Mouse (Mus musculus) liver, embryonic 15.5 days (tissue): ENCODE results near the gene Bloc1s1. TPM values are rescaled to one million over a fixed set of nuclear protein-coding genes. Genes with fewer than 3 reads are reported as not detected.

Experiments
- polyA plus RNA-seq: library from polyadenylated mRNA; unstranded; fragments of >200 nt; fragmentation: Nextera tagmentation; extraction: Ambion mirVana; gene quantifications from 2 replicates; pipeline ENCODE4 v1.2.1, GENCODE M21; 2015

Gene Bloc1s1
- polyA plus RNA-seq, 1 experiment from 2014 or later: 93.9 TPM

Other genes with a start within 250 kb of the Bloc1s1 start
- gene Suox, start 250.0 kb downstream of the Bloc1s1 start, polyA plus RNA-seq: 14.3 and 14.7 TPM in 2 replicates
- 33.5 and 36.7 TPM in 2 replicates for gene Rab5b, start 227.8 kb downstream of the Bloc1s1 start, polyA plus RNA-seq
- 0.60 and 0.68 TPM in 2 replicates for gene Pmel, start 219.8 kb downstream of the Bloc1s1 start, polyA plus RNA-seq
- 53.7 and 56.6 TPM in 2 replicates for gene Cdk2, start 219.0 kb downstream of the Bloc1s1 start, polyA plus RNA-seq
- 2.4 and 3.0 TPM in 2 replicates for gene Dgka, start 179.2 kb downstream of the Bloc1s1 start, polyA plus RNA-seq
- gene Pym1, start 176.1 kb downstream of the Bloc1s1 start, polyA plus RNA-seq: 13.3 and 14.8 TPM in 2 replicates
- 10.5 and 11.3 TPM in 2 replicates for gene Mmp19, start 133.1 kb downstream of the Bloc1s1 start, polyA plus RNA-seq
- gene Dnajc14, start 120.0 kb downstream of the Bloc1s1 start, polyA plus RNA-seq: 18.3 and 21.1 TPM in 2 replicates
- gene Tmem198b, start 119.7 kb downstream of the Bloc1s1 start, polyA plus RNA-seq: 2.1 and 2.9 TPM in 2 replicates
- 89.5 and 99.7 TPM in 2 replicates for gene Sarnp, start 106.7 kb downstream of the Bloc1s1 start, polyA plus RNA-seq
- gene Ormdl2, start 102.4 kb downstream of the Bloc1s1 start, polyA plus RNA-seq: 73.9 and 75.5 TPM in 2 replicates
- 0.26 and 0.31 TPM in 2 replicates for gene Gdf11, start 32.3 kb downstream of the Bloc1s1 start, polyA plus RNA-seq
- 102 and 113 TPM in 2 replicates for gene Cd63, start 23.0 kb downstream of the Bloc1s1 start, polyA plus RNA-seq
- gene Rdh5, start 1.1 kb downstream of the Bloc1s1 start, polyA plus RNA-seq: 18.4 and 24.3 TPM in 2 replicates
- 0.81 and 1.1 TPM in 2 replicates for gene Itga7, start 9.8 kb upstream of the Bloc1s1 start, polyA plus RNA-seq
- not detected in 2 replicates for gene Mettl7b, start 37.0 kb upstream of the Bloc1s1 start, polyA plus RNA-seq
- gene Olfr9, start 65.4 kb upstream of the Bloc1s1 start, polyA plus RNA-seq: not detected in 2 replicates
- gene Olfr763, start 86.8 kb upstream of the Bloc1s1 start, polyA plus RNA-seq: not detected in 2 replicates
- gene Olfr764-ps1, start 115.9 kb upstream of the Bloc1s1 start, polyA plus RNA-seq: not detected in 2 replicates
- not detected in 2 replicates for gene Olfr765, start 126.0 kb upstream of the Bloc1s1 start, polyA plus RNA-seq
- not detected in 2 replicates for gene Olfr766-ps1, start 144.9 kb upstream of the Bloc1s1 start, polyA plus RNA-seq
- gene Olfr767, start 158.9 kb upstream of the Bloc1s1 start, polyA plus RNA-seq: not detected in 2 replicates
- gene Olfr768, start 175.3 kb upstream of the Bloc1s1 start, polyA plus RNA-seq: not detected in 2 replicates
- gene Olfr769, start 193.8 kb upstream of the Bloc1s1 start, polyA plus RNA-seq: not detected in 2 replicates
- not detected in 2 replicates for gene Olfr770, start 215.0 kb upstream of the Bloc1s1 start, polyA plus RNA-seq
- not detected in 2 replicates for gene Olfr771, start 240.7 kb upstream of the Bloc1s1 start, polyA plus RNA-seq